Mouse (Mus musculus) forebrain, postnatal 0 days (tissue): ENCODE measurements at regions not wholly inside any gene's neighbourhood (a gene's known extent, or its start where the extent isn't known, plus 50 kb on each side); places are given as distances from the start of the nearest gene placed in this dataset.
"Not testable (repeated sequence)": the region's sequence is repeated elsewhere in the genome, so short reads cannot be mapped to it uniquely, and the experiment has no call there.

ENCODE experiments used
- ATAC-seq: fragments of 200-750 bp; cut with Nextera tagmentation; 2 replicates; pipeline ENCODE4 v1.8.0; 2017; ENCODE audit warnings: mild to moderate bottlenecking, moderate library complexity
- DNase-seq: peaks from one replicate; pipeline ENCODE4 v3.0.0-alpha.2; 2015
- H3K27ac ChIP-seq: fragments of 300-500 bp; sonication (generic); 2 replicates; pipeline ENCODE4 v1.5.1; 2014; ENCODE audit warnings: low read depth, mild to moderate bottlenecking, antibody characterized with exemption, low read length, moderate library complexity, mixed read lengths
- H3K27me3 ChIP-seq: fragments of 300-500 bp; sonication (generic); 2 replicates; pipeline ENCODE4 v1.6.1; 2014; ENCODE audit warnings: mild to moderate bottlenecking, low read length, mixed read lengths; ENCODE audit not compliant: insufficient read depth
- H3K36me3 ChIP-seq: fragments of 300-500 bp; sonication (generic); 2 replicates; pipeline ENCODE4 v1.6.1; 2014; ENCODE audit warnings: mild to moderate bottlenecking, moderate library complexity; ENCODE audit not compliant: insufficient read depth
- H3K4me1 ChIP-seq: fragments of 300-500 bp; sonication (generic); 2 replicates; pipeline ENCODE4 v1.6.1; 2014; ENCODE audit warnings: antibody characterized with exemption; ENCODE audit not compliant: insufficient read depth
- H3K4me2 ChIP-seq: fragments of 300-500 bp; sonication (generic); 2 replicates; pipeline ENCODE4 v1.6.1; 2014; ENCODE audit warnings: low read depth, mild to moderate bottlenecking, moderate library complexity
- H3K4me3 ChIP-seq: fragments of 300-500 bp; sonication (generic); 2 replicates; pipeline ENCODE4 v1.5.1; 2014; ENCODE audit warnings: low read depth, low read length, mixed read lengths
- H3K9ac ChIP-seq: fragments of 300-500 bp; sonication (generic); 2 replicates; pipeline ENCODE4 v1.6.1; 2014; ENCODE audit warnings: mild to moderate bottlenecking
- H3K9me3 ChIP-seq: fragments of 300-500 bp; sonication (generic); 2 replicates; pipeline ENCODE4 v1.6.1; 2016; ENCODE audit warnings: low read length
- CTCF ChIP-seq: sonication (generic); IDR thresholded peaks from 2 replicates; pipeline ENCODE4 v1.5.1; 2016; ENCODE audit warnings: antibody characterized with exemption, control low read depth, low read depth
- WGBS: fragments of 180-500 bp; shearing (Covaris S2); extraction: QIAGEN DNeasy Blood & Tissue Kit; methylation state at CpG from one replicate; pipeline ENCODE4 v1.1.7; 2014; 5-methylcytosine and 5-hydroxymethylcytosine counted together

GRCm38 (mm10) chr1:105463819-105464614 lies 107.5 kb upstream of the Rnf152 start:
- no peaks in the 10 kb centered on the region for H3K9me3 ChIP-seq
- WGBS, result 66% methylated on average over 2 of the region's 2 CpGs
- no peak for DNase-seq
- no peaks in the 10 kb centered on the region for H3K4me1 ChIP-seq
- H3K36me3 ChIP-seq, result no peaks in the 10 kb centered on the region
- H3K4me2 ChIP-seq, result no peak overlapping the region
- no peak overlapping the region for H3K4me3 ChIP-seq
- no peak overlapping the region for H3K9ac ChIP-seq
- no peaks in the 10 kb centered on the region for H3K27me3 ChIP-seq
- no peak overlapping the region for H3K27ac ChIP-seq
- TF ChIP-seq CTCF, result no peak
- peak; percentile 68 for ATAC-seq

GRCm38 (mm10) chr1:105462695-105463094 lies 106.2 kb upstream of the Rnf152 start:
- Histone ChIP-seq H3K4me3 (no peak overlapping the region), H3K27me3 (no peaks in the 10 kb centered on the region), H3K4me2 (no peak overlapping the region), H3K27ac (no peak overlapping the region), H3K9me3 (no peaks in the 10 kb centered on the region), H3K4me1 (no peaks in the 10 kb centered on the region), H3K9ac (no peak overlapping the region), H3K36me3 (no peaks in the 10 kb centered on the region)
- TF ChIP-seq CTCF, result no peak
- ATAC-seq (no peak), DNase-seq (no peak)
- WGBS, result 79% methylated on average over 1 of the region's 1 CpGs

DNA sequence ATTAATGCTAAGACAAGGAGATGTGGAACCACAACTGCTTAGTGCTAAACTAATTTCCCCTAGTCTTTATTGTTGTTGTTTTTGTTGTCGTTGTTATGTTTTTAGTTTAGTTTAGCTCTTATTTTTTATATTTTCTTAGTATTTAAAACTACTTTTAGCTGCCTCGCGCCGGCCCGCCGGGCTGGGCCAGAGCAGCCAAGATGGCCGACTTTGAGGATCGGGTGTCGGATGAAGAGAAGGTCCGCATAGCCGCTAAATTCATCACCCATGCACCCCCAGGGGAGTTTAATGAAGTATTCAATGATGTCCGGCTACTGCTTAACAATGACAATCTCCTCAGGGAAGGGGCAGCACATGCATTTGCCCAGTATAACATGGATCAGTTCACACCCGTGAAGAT lies 99.3 kb upstream of the Rnf152 start:
- not testable (repeated sequence) for H3K9me3 ChIP-seq, H3K4me3 ChIP-seq, ATAC-seq, H3K27ac ChIP-seq, H3K4me1 ChIP-seq, H3K36me3 ChIP-seq, DNase-seq, H3K9ac ChIP-seq, H3K4me2 ChIP-seq, H3K27me3 ChIP-seq
- 96% methylated on average over 13 of the region's 13 CpGs for WGBS

GRCm38 (mm10) chr1:105454687-105455086 lies 98.2 kb upstream of the Rnf152 start:
- no peaks in the 10 kb centered on the region for H3K36me3 ChIP-seq
- H3K4me1 ChIP-seq, result no peaks in the 10 kb centered on the region
- H3K27ac ChIP-seq, result no peak overlapping the region
- no peaks in the 10 kb centered on the region for H3K9me3 ChIP-seq
- WGBS, result 81% methylated on average over 1 of the region's 1 CpGs
- no peak overlapping the region for H3K4me3 ChIP-seq
- no peak for TF ChIP-seq CTCF
- no peak overlapping the region for H3K9ac ChIP-seq
- no peaks in the 10 kb centered on the region for H3K27me3 ChIP-seq
- ATAC-seq (no peak), DNase-seq (no peak)
- no peak overlapping the region for H3K4me2 ChIP-seq

- Histone ChIP-seq H3K4me3 (no peak overlapping the region), H3K9me3 (no peaks in the 10 kb centered on the region), H3K4me1 (no peaks in the 10 kb centered on the region), H3K4me2 (no peak overlapping the region), H3K9ac (no peak overlapping the region), H3K27me3 (no peaks in the 10 kb centered on the region), H3K27ac (no peak overlapping the region), H3K36me3 (no peaks in the 10 kb centered on the region)
- DNase-seq (no peak), ATAC-seq (no peak)
- peak; percentile 37; the same call in 1 of the 2 replicates for TF ChIP-seq CTCF
- 59% methylated on average over 1 of the region's 1 CpGs for WGBS
Measured at GRCm38 (mm10) chr1:105446212-105446611, 89.7 kb upstream of the Rnf152 start.

GRCm38 (mm10) chr1:105443546-105443945 lies 87.0 kb upstream of the Rnf152 start:
- Histone ChIP-seq H3K9ac (no peak overlapping the region), H3K36me3 (no peaks in the 10 kb centered on the region), H3K9me3 (no peaks in the 10 kb centered on the region), H3K27me3 (no peaks in the 10 kb centered on the region), H3K27ac (no peak overlapping the region), H3K4me3 (no peak overlapping the region), H3K4me2 (no peak overlapping the region), H3K4me1 (no peaks in the 10 kb centered on the region)
- no peak for DNase-seq
- no peak for ATAC-seq
- no peak for TF ChIP-seq CTCF
- WGBS, result 92% methylated on average over 5 of the region's 5 CpGs

DNA sequence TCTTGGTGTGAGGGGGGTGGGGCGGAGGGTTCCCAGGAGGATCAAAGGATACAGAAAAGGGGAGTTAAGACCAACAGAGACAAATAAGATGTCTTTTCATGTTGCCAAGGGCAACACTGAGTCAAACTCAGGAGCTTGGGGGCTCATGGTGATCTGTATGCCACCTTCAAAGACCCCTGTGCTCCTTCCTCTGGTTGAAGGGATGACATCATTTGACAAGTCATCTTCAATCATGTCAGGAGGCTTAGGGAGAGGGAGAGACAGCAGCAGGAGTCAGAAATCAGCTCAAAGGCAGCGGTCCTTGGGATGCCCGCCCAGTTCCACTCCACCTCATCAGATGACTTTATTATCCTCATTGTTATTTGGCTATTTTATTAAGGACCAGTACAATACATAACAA lies 83.8 kb upstream of the Rnf152 start:
- H3K36me3 ChIP-seq, result no peaks in the 10 kb centered on the region
- H3K4me2 ChIP-seq, result no peak overlapping the region
- TF ChIP-seq CTCF, result no peak
- no peak overlapping the region for H3K4me3 ChIP-seq
- no peaks in the 10 kb centered on the region for H3K9me3 ChIP-seq
- H3K27ac ChIP-seq, result no peak overlapping the region
- 68% methylated on average over 3 of the region's 3 CpGs for WGBS
- DNase-seq (no peak), ATAC-seq (no peak)
- no peaks in the 10 kb centered on the region for H3K4me1 ChIP-seq
- H3K9ac ChIP-seq, result no peak overlapping the region
- no peaks in the 10 kb centered on the region for H3K27me3 ChIP-seq
